Mouse (Mus musculus): ENCODE measurements around the gene Lrrc4. TPM values are rescaled to one million over a fixed set of nuclear protein-coding genes. Genes with fewer than 3 reads are reported as not detected.

Gene Lrrc4
- polyA plus RNA-seq, 2 experiments: 0.61 to 0.99 TPM

GRCm38 (mm10) chr6:28645231-28645630, 186.3 kb downstream of the Lrrc4 start:
- DNase-seq (ENCODE audit: low spot score): no peak
- TF ChIP-seq POLR2A (IDR thresholded peaks at IDR 0.05; ENCODE audit: borderline replicate concordance, extremely low read depth, insufficient read depth, insufficient read length): no peak
- Histone ChIP-seq H3K27me3 (ENCODE audit: control insufficient read depth, insufficient read depth, low read length) (no peaks in the 10 kb centered on the region), H3K9ac (ENCODE audit: low read depth, low read length, severe bottlenecking) (no peak overlapping the region), H3K27ac (replicated peaks; ENCODE audit: low read depth, low read length) (no peak overlapping the region), H3K4me2 (replicated peaks; ENCODE audit: low read depth, low read length, severe bottlenecking) (no peak overlapping the region), H3K36me3 (ENCODE audit: control insufficient read depth, insufficient read depth, low read length) (no peaks in the 10 kb centered on the region), H3K4me3 (replicated peaks; ENCODE audit: low read length) (no peak overlapping the region), H3K4me1 (ENCODE audit: control insufficient read depth, insufficient read depth, low read length) (peaks cover 4% of the 10 kb centered on the region; the same call in 1 of the 2 replicates), H3K9me3 (ENCODE audit: control insufficient read depth, low read length) (no peaks in the 10 kb centered on the region)
- ATAC-seq (ENCODE audit: low FRiP score, low read depth): no peak

GRCm38 (mm10) chr6:28642909-28643308, 188.6 kb downstream of the Lrrc4 start:
- Histone ChIP-seq H3K27ac (replicated peaks; ENCODE audit: low read depth, low read length) (no peak overlapping the region), H3K9me3 (ENCODE audit: control insufficient read depth, low read length) (no peaks in the 10 kb centered on the region), H3K4me3 (replicated peaks; ENCODE audit: low read length) (no peak overlapping the region), H3K4me1 (ENCODE audit: control insufficient read depth, insufficient read depth, low read length) (peaks cover 4% of the 10 kb centered on the region; the same call in 1 of the 2 replicates), H3K27me3 (ENCODE audit: control insufficient read depth, insufficient read depth, low read length) (no peaks in the 10 kb centered on the region), H3K9ac (ENCODE audit: low read depth, low read length, severe bottlenecking) (no peak overlapping the region), H3K4me2 (replicated peaks; ENCODE audit: low read depth, low read length, severe bottlenecking) (no peak overlapping the region), H3K36me3 (ENCODE audit: control insufficient read depth, insufficient read depth, low read length) (no peaks in the 10 kb centered on the region)
- DNase-seq (ENCODE audit: low spot score) (no peak), ATAC-seq (ENCODE audit: low FRiP score, low read depth) (no peak)
- 61% methylated on average over 2 of the region's 2 CpGs for WGBS
- TF ChIP-seq POLR2A (IDR thresholded peaks at IDR 0.05; ENCODE audit: borderline replicate concordance, extremely low read depth, insufficient read depth, insufficient read length): no peak

DNA sequence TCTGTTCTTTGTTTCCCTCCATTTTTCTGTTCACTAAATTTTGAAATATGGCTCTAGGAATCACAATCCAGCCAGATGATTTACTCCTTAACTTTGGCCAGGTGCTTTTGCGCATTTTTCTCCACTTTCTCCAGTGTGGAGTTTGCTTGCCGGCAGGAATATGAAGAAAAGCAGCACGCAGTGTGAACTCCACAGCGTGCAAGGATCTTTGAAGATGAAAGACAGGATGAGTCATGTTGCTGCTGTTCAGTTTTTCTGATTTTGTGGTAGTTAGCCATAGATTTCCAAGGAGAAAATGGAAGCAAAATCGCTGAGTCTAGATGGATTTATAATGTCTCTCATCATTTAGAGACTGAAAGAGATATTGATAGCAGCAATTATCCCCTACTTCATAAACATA, 191.5 kb downstream of the Lrrc4 start:
- Histone ChIP-seq H3K4me1 (ENCODE audit: control insufficient read depth, insufficient read depth, low read length) (peaks cover 17% of the 10 kb centered on the region; the same call in 1 of the 2 replicates), H3K4me2 (replicated peaks; ENCODE audit: low read depth, low read length, severe bottlenecking) (no peak overlapping the region), H3K27ac (replicated peaks; ENCODE audit: low read depth, low read length) (no peak overlapping the region), H3K9ac (ENCODE audit: low read depth, low read length, severe bottlenecking) (no peak overlapping the region), H3K36me3 (ENCODE audit: control insufficient read depth, insufficient read depth, low read length) (no peaks in the 10 kb centered on the region), H3K27me3 (ENCODE audit: control insufficient read depth, insufficient read depth, low read length) (no peaks in the 10 kb centered on the region), H3K9me3 (ENCODE audit: control insufficient read depth, low read length) (no peaks in the 10 kb centered on the region), H3K4me3 (replicated peaks; ENCODE audit: low read length) (no peak overlapping the region)
- 89% methylated on average over 5 of the region's 5 CpGs for WGBS
- no peak for ATAC-seq (ENCODE audit: low FRiP score, low read depth)
- TF ChIP-seq POLR2A (IDR thresholded peaks at IDR 0.05; ENCODE audit: borderline replicate concordance, extremely low read depth, insufficient read depth, insufficient read length): no peak
- no peak for DNase-seq (ENCODE audit: low spot score)

GRCm38 (mm10) chr6:28635531-28636348, 195.8 kb downstream of the Lrrc4 start:
- Histone ChIP-seq H3K36me3 (ENCODE audit: control insufficient read depth, insufficient read depth, low read length) (no peaks in the 10 kb centered on the region), H3K9me3 (ENCODE audit: control insufficient read depth, low read length) (no peaks in the 10 kb centered on the region), H3K4me1 (ENCODE audit: control insufficient read depth, insufficient read depth, low read length) (peaks cover 27% of the 10 kb centered on the region; the same call in 1 of the 2 replicates), H3K4me3 (replicated peaks; ENCODE audit: low read length) (no peak overlapping the region), H3K9ac (ENCODE audit: low read depth, low read length, severe bottlenecking) (no peak overlapping the region), H3K4me2 (replicated peaks; ENCODE audit: low read depth, low read length, severe bottlenecking) (no peak overlapping the region), H3K27ac (replicated peaks; ENCODE audit: low read depth, low read length) (no peak overlapping the region), H3K27me3 (ENCODE audit: control insufficient read depth, insufficient read depth, low read length) (no peaks in the 10 kb centered on the region)
- WGBS: 72% methylated on average over 6 of the region's 6 CpGs
- TF ChIP-seq POLR2A (IDR thresholded peaks at IDR 0.05; ENCODE audit: borderline replicate concordance, extremely low read depth, insufficient read depth, insufficient read length): no peak
- ATAC-seq (ENCODE audit: low FRiP score, low read depth) (no peak), DNase-seq (ENCODE audit: low spot score) (no peak)

GRCm38 (mm10) chr6:28635092-28635491, 196.5 kb downstream of the Lrrc4 start:
- H3K27ac ChIP-seq (replicated peaks; ENCODE audit: low read depth, low read length): no peak overlapping the region
- no peaks in the 10 kb centered on the region for H3K36me3 ChIP-seq (ENCODE audit: control insufficient read depth, insufficient read depth, low read length)
- WGBS: 80% methylated on average over 1 of the region's 1 CpGs
- H3K9ac ChIP-seq (ENCODE audit: low read depth, low read length, severe bottlenecking): no peak overlapping the region
- ATAC-seq (ENCODE audit: low FRiP score, low read depth): no peak
- no peak overlapping the region for H3K4me3 ChIP-seq (replicated peaks; ENCODE audit: low read length)
- DNase-seq (ENCODE audit: low spot score): no peak
- TF ChIP-seq POLR2A (IDR thresholded peaks at IDR 0.05; ENCODE audit: borderline replicate concordance, extremely low read depth, insufficient read depth, insufficient read length): no peak
- peaks cover 27% of the 10 kb centered on the region; the same call in 1 of the 2 replicates for H3K4me1 ChIP-seq (ENCODE audit: control insufficient read depth, insufficient read depth, low read length)
- no peak overlapping the region for H3K4me2 ChIP-seq (replicated peaks; ENCODE audit: low read depth, low read length, severe bottlenecking)
- no peaks in the 10 kb centered on the region for H3K9me3 ChIP-seq (ENCODE audit: control insufficient read depth, low read length)
- H3K27me3 ChIP-seq (ENCODE audit: control insufficient read depth, insufficient read depth, low read length): no peaks in the 10 kb centered on the region

Data from limb, embryonic 14.5 days (tissue).